9 mouse cellular contexts compared by ENCODE assay signal in the genomic region with DNA sequence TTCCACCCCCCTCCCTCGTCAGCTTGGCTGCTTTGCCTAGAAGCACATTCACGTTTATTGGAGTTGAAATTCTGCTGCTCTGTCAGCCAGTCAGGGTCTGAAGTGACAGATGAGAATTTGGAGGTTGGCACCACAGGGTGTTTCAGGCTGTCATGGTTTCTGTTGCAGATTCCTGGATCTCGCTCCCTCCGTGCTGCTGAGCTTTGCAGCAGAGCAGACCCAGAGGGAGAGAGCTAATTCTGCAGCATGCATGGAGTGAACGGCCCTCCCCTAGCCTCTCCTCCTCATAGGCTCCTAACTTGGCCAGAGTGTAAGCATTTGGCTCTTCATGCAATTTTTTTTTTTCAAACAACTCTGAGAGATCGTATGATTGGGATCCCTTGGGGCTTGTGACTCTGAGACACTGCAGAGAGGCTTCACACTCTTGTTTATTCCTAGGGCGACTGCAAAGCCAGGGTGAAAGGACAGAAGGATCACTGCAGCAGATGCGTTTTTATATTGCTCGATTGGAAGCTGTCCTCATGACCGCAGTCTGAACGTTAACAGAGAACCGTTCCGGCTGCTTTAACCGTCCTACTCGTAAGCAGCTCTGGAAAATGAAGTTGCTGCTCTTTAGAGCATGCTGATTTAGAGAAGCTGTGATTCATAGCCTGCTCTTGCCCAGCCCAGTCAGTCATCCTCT. TPM values are rescaled to one million over a fixed set of nuclear protein-coding genes. Genes with fewer than 3 reads are reported as not detected.
DNase-seq lines count a peak whose midpoint lies in the region; TF ChIP-seq lines count a peak whose summit lies in the region.
"Had no signal": no experiment of that assay in that cellular context is flagged by ENCODE, and none has a peak within 500 bp of the region (broad histone marks: within the 10 kb centered on the region; RNA-seq: fewer than 3 reads in every experiment).

A gene (minus strand): TSS at position 243 of the 682 bp plus-strand sequence.

- H3K36me3 ChIP-seq in small intestine, adult 2 months (ENCODE audit: control insufficient read depth, insufficient read depth, low read length), result no peaks in the 10 kb centered on the region

- peak within 1 kb of the TSS; percentile 87 for H3K27ac ChIP-seq in small intestine, adult 2 months (ENCODE audit: insufficient read depth, low read depth, low read length)
- H3K27ac ChIP-seq: liver, embryonic 14.5 days had no signal

- TF ChIP-seq CTCF in small intestine, adult 2 months (IDR thresholded peaks at IDR 0.05; ENCODE audit: extremely low read depth, insufficient read length, insufficient replicate concordance, low read depth, low read length), result no peak

- peak within 1 kb of the TSS; percentile 56 for H3K4me3 ChIP-seq in small intestine, adult 2 months (ENCODE audit: low read depth, low read length)

- H3K27me3 ChIP-seq in small intestine, adult 2 months (ENCODE audit: control insufficient read depth, insufficient read depth, low read length), result no peaks in the 10 kb centered on the region

- 70% methylated on average over 15 of the region's 15 CpGs for WGBS in small intestine, adult 2 months

- peak; percentile 83 for DNase-seq in NIH3T3 (ENCODE audit: low read depth)
- DNase-seq in cerebellum, adult 11-12 months, result peak; percentile 37
- peak; percentile 43 to 58 for DNase-seq in frontal cortex, postnatal 14 days (ENCODE audit: low spot score in 2 of 2)
- peak in 1 of 2 experiments; percentile 70 for DNase-seq in heart, postnatal 36 days
- peak; percentile 69 to 73 for DNase-seq in layer of hippocampus, postnatal 10 days (ENCODE audit: low spot score in 2 of 2)
- DNase-seq in lung, postnatal 4 days, result peak; percentile 44 to 64
- DNase-seq in ovary, postnatal 14 days (ENCODE audit: low spot score), result no peak

- peaks cover 2% of the 10 kb centered on the region; the same call in 1 of the 2 replicates for H3K4me1 ChIP-seq in small intestine, adult 2 months (ENCODE audit: control insufficient read depth, insufficient read depth, insufficient read length, low read length)

- TF ChIP-seq POLR2A in small intestine, adult 2 months (IDR thresholded peaks at IDR 0.05; ENCODE audit: low read depth, low read length), result peak; percentile 39; the same call in 1 of the 2 replicates

- intact Hi-C loops in heart, postnatal 36 days (cut with DNase I), result loop anchor here (2.0 to 10.0 kb wide), 2 partner anchors 17 to 1031 kb away; no protein-coding TSS in a partner anchor

RNA-seq across cellular contexts. Expression of the gene that starts here (rescaled TPM):
- 100 to 1,000 TPM; 218 to 246 TPM for total RNA-seq in heart, postnatal 36 days (2021)
- total RNA-seq in layer of hippocampus, postnatal 10 days (2021), result 1,000 to 10,000 TPM; 1,050 to 1,141 TPM
- 24.3 and 28.8 TPM in 2 replicates for polyA plus RNA-seq in small intestine, adult 2 months (2012; rRNA removed)

Comparison
In these comparisons a context has a peak if more than half of its experiments do, and no peak if none do; other contexts are left out.
1. RNA of the gene that starts here (total RNA-seq): 1,050 to 1,141 TPM in layer of hippocampus, postnatal 10 days; 218 to 246 TPM in heart, postnatal 36 days; every median in the first group is over 4 times any median in the second.